33 mouse cellular contexts compared by ENCODE assay signal in the genomic region with DNA sequence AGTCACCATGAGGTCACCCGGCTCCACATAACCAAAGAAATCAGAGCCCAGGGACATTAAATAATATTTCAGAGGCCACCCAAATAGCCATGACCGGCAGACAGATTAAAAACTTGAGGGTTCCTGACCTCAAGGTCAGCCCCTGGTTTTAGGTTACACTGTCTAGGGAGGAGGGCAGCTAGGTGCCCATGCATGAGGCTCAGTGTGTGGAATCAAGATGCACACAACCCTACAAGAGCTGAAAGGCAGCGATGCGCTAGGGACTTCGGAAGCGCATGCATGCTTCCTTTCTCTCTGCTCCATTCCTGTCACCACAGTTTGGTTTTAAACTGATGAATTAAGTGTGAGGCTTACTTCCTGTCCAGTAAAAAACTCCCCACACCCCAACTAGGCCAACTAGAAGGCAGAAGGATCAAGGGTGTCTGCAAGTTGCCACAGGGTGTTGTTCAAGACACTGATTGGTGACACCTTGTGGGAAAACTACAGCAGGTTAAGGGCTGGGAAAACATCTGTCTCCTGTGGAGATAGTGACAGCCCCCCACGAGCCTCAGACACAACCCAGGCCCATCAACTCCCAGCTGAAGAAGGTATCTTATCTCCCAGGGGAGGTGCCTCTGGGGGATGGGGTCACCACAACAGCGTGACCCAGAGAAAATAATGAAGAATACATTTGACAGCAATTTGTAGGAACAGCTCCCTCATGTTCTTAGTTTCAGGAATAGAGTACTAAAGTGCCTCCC.
DNase-seq lines count a peak whose midpoint lies in the region; ATAC-seq lines count a peak whose summit lies in the region.
"Had no signal": no experiment of that assay in that cellular context is flagged by ENCODE, and none has a peak within 500 bp of the region (broad histone marks: within the 10 kb centered on the region; RNA-seq: fewer than 3 reads in every experiment).

No protein-coding gene starts in this region.

- H3K9ac ChIP-seq in hindbrain, embryonic 14.5 days = no peak overlapping the region
- H3K9ac ChIP-seq in limb, embryonic 11.5 days (ENCODE audit: low read length) = no peak overlapping the region
- H3K9ac ChIP-seq in embryonic facial prominence, embryonic 11.5 days (replicated peaks; ENCODE audit: low read length) = no peak overlapping the region
- H3K9ac ChIP-seq: embryonic facial prominence, embryonic 13.5 days; forebrain, postnatal 0 days; heart, embryonic 12.5 days; hindbrain, embryonic 15.5 days; limb, embryonic 15.5 days; liver, embryonic 13.5 days; midbrain, embryonic 12.5 days; neural tube, embryonic 13.5 days had no signal

- no peak overlapping the region for H3K4me3 ChIP-seq in hindbrain, embryonic 10.5 days
- H3K4me3 ChIP-seq in hindbrain, embryonic 14.5 days (replicated peaks; ENCODE audit: low read length) = no peak overlapping the region
- no peak overlapping the region for H3K4me3 ChIP-seq in limb, embryonic 11.5 days (ENCODE audit: low read depth, low read length)
- no peak overlapping the region for H3K4me3 ChIP-seq in limb, embryonic 10.5 days
- H3K4me3 ChIP-seq in embryonic facial prominence, embryonic 11.5 days (ENCODE audit: low read depth, low read length) = no peak overlapping the region
- H3K4me3 ChIP-seq: embryonic facial prominence, embryonic 13.5 days; forebrain, embryonic 10.5 days; heart, embryonic 12.5 days; hindbrain, embryonic 15.5 days; limb, embryonic 15.5 days; liver, embryonic 13.5 days; midbrain, embryonic 12.5 days; myocyte; neural tube, embryonic 13.5 days had no signal

- no peak for ATAC-seq in hindbrain, embryonic 14.5 days (ENCODE audit: low FRiP score)
- 0 out of 2 replicates have a peak, but pooled peaks have one; percentile 21 for ATAC-seq in limb, embryonic 11.5 days (ENCODE audit: insufficient number of reproducible peaks, low FRiP score, low TSS enrichment, low read depth)
- ATAC-seq in embryonic facial prominence, embryonic 11.5 days (replicated peaks; ENCODE audit: insufficient number of reproducible peaks, low FRiP score, low TSS enrichment, low read depth) = no peak
- ATAC-seq: forebrain, postnatal 0 days; inflammation-experienced regulatory T-cells, adult 6 months had no signal

- H3K4me1 ChIP-seq in hindbrain, embryonic 10.5 days (replicated peaks) = peaks cover 7% of the 10 kb centered on the region; the same call in 1 of the 2 replicates
- H3K4me1 ChIP-seq in hindbrain, embryonic 14.5 days (replicated peaks; ENCODE audit: control insufficient read depth, insufficient read depth, low read length) = no peaks in the 10 kb centered on the region
- no peaks in the 10 kb centered on the region for H3K4me1 ChIP-seq in limb, embryonic 11.5 days (ENCODE audit: control insufficient read depth, insufficient read depth, low read length)
- peaks cover 12% of the 10 kb centered on the region for H3K4me1 ChIP-seq in limb, embryonic 10.5 days
- no peaks in the 10 kb centered on the region for H3K4me1 ChIP-seq in embryonic facial prominence, embryonic 11.5 days (ENCODE audit: control insufficient read depth, insufficient read depth, low read length)
- H3K4me1 ChIP-seq: embryonic facial prominence, embryonic 13.5 days; hindbrain, embryonic 15.5 days; limb, embryonic 15.5 days; liver, embryonic 13.5 days; midbrain, embryonic 12.5 days; neural tube, embryonic 13.5 days had no signal

- H3K9me3 ChIP-seq in hindbrain, embryonic 10.5 days = no peaks in the 10 kb centered on the region
- no peaks in the 10 kb centered on the region for H3K9me3 ChIP-seq in hindbrain, embryonic 14.5 days (ENCODE audit: control insufficient read depth, low read length)
- no peaks in the 10 kb centered on the region for H3K9me3 ChIP-seq in limb, embryonic 11.5 days (ENCODE audit: control insufficient read depth, low read length)
- H3K9me3 ChIP-seq in limb, embryonic 10.5 days (replicated peaks) = no peaks in the 10 kb centered on the region
- H3K9me3 ChIP-seq in embryonic facial prominence, embryonic 11.5 days (replicated peaks; ENCODE audit: control insufficient read depth, low read length) = no peaks in the 10 kb centered on the region
- H3K9me3 ChIP-seq: embryonic facial prominence, embryonic 13.5 days; forebrain, embryonic 10.5 days; G1E; heart, embryonic 12.5 days; hindbrain, embryonic 15.5 days; limb, embryonic 15.5 days; liver, embryonic 13.5 days; midbrain, embryonic 12.5 days; neural tube, embryonic 13.5 days had no signal

- no peaks in the 10 kb centered on the region for H3K27me3 ChIP-seq in hindbrain, embryonic 10.5 days (ENCODE audit: insufficient read depth, poor library complexity, severe bottlenecking)
- H3K27me3 ChIP-seq in hindbrain, embryonic 14.5 days (ENCODE audit: control insufficient read depth, insufficient read depth, low read length) = no peaks in the 10 kb centered on the region
- H3K27me3 ChIP-seq in limb, embryonic 11.5 days (ENCODE audit: control insufficient read depth, insufficient read depth, low read length) = no peaks in the 10 kb centered on the region
- no peaks in the 10 kb centered on the region for H3K27me3 ChIP-seq in limb, embryonic 10.5 days (ENCODE audit: low read depth, poor library complexity, severe bottlenecking)
- H3K27me3 ChIP-seq in embryonic facial prominence, embryonic 11.5 days (ENCODE audit: control insufficient read depth, insufficient read depth, low read length) = no peaks in the 10 kb centered on the region
- H3K27me3 ChIP-seq: embryonic facial prominence, embryonic 13.5 days; heart, embryonic 12.5 days; hindbrain, embryonic 15.5 days; limb, embryonic 15.5 days; liver, embryonic 13.5 days; midbrain, embryonic 12.5 days; neural tube, embryonic 13.5 days had no signal

- H3K27ac ChIP-seq in hindbrain, embryonic 10.5 days = no peak overlapping the region
- H3K27ac ChIP-seq in hindbrain, embryonic 14.5 days = no peak overlapping the region
- no peak overlapping the region for H3K27ac ChIP-seq in limb, embryonic 11.5 days (replicated peaks; ENCODE audit: low read depth, low read length)
- no peak overlapping the region for H3K27ac ChIP-seq in limb, embryonic 10.5 days
- no peak overlapping the region for H3K27ac ChIP-seq in embryonic facial prominence, embryonic 11.5 days (replicated peaks; ENCODE audit: low read depth, low read length)
- H3K27ac ChIP-seq: embryonic facial prominence, embryonic 13.5 days; forebrain, embryonic 10.5 days; hindbrain, embryonic 15.5 days; limb, embryonic 15.5 days; liver, embryonic 13.5 days; midbrain, embryonic 12.5 days; neural tube, embryonic 13.5 days; stomach, postnatal 0 days had no signal

- no peak overlapping the region for H3K4me2 ChIP-seq in hindbrain, embryonic 14.5 days (replicated peaks)
- no peak overlapping the region for H3K4me2 ChIP-seq in limb, embryonic 11.5 days (ENCODE audit: low read depth, severe bottlenecking)
- H3K4me2 ChIP-seq in embryonic facial prominence, embryonic 11.5 days (ENCODE audit: low read depth, low read length) = no peak overlapping the region
- H3K4me2 ChIP-seq: embryonic facial prominence, embryonic 13.5 days; heart, embryonic 12.5 days; hindbrain, embryonic 15.5 days; limb, embryonic 15.5 days; liver, embryonic 13.5 days; midbrain, embryonic 12.5 days; neural tube, embryonic 13.5 days had no signal

- peak; percentile 6 for DNase-seq in hindbrain, embryonic 10.5 days (ENCODE audit: low spot score)
- no peak for DNase-seq in hindbrain, embryonic 14.5 days (ENCODE audit: low spot score)
- DNase-seq in limb, embryonic 11.5 days (ENCODE audit: low spot score) = no peak
- DNase-seq in limb, embryonic 10.5 days (ENCODE audit: low spot score) = no peak
- peak; percentile 48 for DNase-seq in embryo, embryonic 10.5 days (ENCODE audit: low spot score)
- peak; percentile 33 for DNase-seq in embryonic facial prominence, embryonic 11.5 days (ENCODE audit: low spot score)
- DNase-seq in gastrocnemius, postnatal 25 days = no peak
- no peak for DNase-seq in adrenal gland, adult 18-20 months (ENCODE audit: low spot score in 2 of 2)
- DNase-seq: adrenal gland, postnatal 10 days; cerebellum, adult 11 months; cerebellum, adult 9-10 months; cerebellum, postnatal 36 days; forebrain, postnatal 0 days; gastrocnemius, postnatal 10 days; heart, postnatal 4 days; kidney, adult 11 months; kidney, postnatal 4 days; liver, embryonic 13.5 days; lung, adult 18-20 months; right cerebral cortex, postnatal 4 days; thymus, adult 18-20 months; thymus, postnatal 25 days had no signal

- no peaks in the 10 kb centered on the region for H3K36me3 ChIP-seq in hindbrain, embryonic 10.5 days
- H3K36me3 ChIP-seq in hindbrain, embryonic 14.5 days (replicated peaks; ENCODE audit: control insufficient read depth, insufficient read depth) = no peaks in the 10 kb centered on the region
- no peaks in the 10 kb centered on the region for H3K36me3 ChIP-seq in limb, embryonic 11.5 days (ENCODE audit: control insufficient read depth, insufficient read depth, low read length)
- no peaks in the 10 kb centered on the region for H3K36me3 ChIP-seq in limb, embryonic 10.5 days
- H3K36me3 ChIP-seq in embryonic facial prominence, embryonic 11.5 days (replicated peaks; ENCODE audit: control insufficient read depth, insufficient read depth, low read depth, low read length) = no peaks in the 10 kb centered on the region
- H3K36me3 ChIP-seq: embryonic facial prominence, embryonic 13.5 days; forebrain, embryonic 10.5 days; G1E; heart, embryonic 12.5 days; hindbrain, embryonic 15.5 days; limb, embryonic 15.5 days; liver, embryonic 13.5 days; midbrain, embryonic 12.5 days; neural tube, embryonic 13.5 days had no signal

- 61% methylated on average over 8 of the region's 8 CpGs for WGBS in hindbrain, embryonic 10.5 days
- 72% methylated on average over 8 of the region's 8 CpGs for WGBS in hindbrain, embryonic 14.5 days
- WGBS in limb, embryonic 11.5 days = 29% methylated on average over 8 of the region's 8 CpGs
- WGBS in limb, embryonic 10.5 days = 28% methylated on average over 8 of the region's 8 CpGs
- WGBS in embryonic facial prominence, embryonic 11.5 days = 41% methylated on average over 8 of the region's 8 CpGs

Comparison
In these comparisons a context has a peak if more than half of its experiments do, and no peak if none do; other contexts are left out.
1. DNase-seq: peak in hindbrain, embryonic 10.5 days (single experiment), embryo, embryonic 10.5 days (single experiment) and embryonic facial prominence, embryonic 11.5 days (single experiment); none in hindbrain, embryonic 14.5 days (single experiment), limb, embryonic 11.5 days (single experiment), limb, embryonic 10.5 days (single experiment), gastrocnemius, postnatal 25 days (single experiment) and adrenal gland, adult 18-20 months (0 of 2).